Mouse (Mus musculus) right cerebral cortex, postnatal 36 days (tissue): Measurements from ENCODE around the gene Fut8.

Experiments
- DNase-seq, 2 experiments: peaks; one replicate each; pipeline ENCODE4 v3.0.0; 2022; ENCODE audit warnings: low spot score in 2 of 2, mixed read lengths in 1 of 2

Gene Fut8

DNA sequence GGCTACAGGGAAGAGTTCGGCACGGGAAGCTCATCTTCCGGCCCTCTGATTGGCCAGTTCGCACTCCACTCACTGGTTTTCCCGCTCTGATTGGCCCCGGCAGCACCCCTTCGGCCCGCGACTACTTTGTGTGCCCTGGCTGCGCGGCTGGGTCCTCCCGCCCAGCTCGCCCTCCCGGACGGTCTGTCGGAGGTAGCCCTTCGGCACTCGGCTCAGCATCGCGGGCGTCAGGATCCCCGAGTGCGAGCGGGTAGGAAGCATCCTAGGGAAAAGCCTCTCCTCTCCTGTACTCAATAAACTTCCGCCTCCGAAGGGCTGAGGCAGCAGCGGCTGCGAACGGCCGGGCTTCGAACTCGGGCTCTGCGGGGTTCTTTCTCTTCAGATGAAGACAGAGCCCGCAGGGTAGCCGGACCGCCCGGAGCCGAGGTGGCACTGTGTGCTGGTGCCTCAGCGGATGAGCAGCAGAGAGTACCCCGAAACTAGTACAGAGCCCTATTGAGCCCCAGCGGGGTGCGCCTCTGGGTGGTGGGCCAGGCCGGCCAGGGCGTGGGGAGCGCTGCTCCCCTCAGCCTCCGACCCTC is at the start of gene Fut8:
Gene Fut8 (plus strand): TSS at position 176 of the 581 bp plus-strand sequence.
- peak; percentile 79 to 87 for DNase-seq

DNA sequence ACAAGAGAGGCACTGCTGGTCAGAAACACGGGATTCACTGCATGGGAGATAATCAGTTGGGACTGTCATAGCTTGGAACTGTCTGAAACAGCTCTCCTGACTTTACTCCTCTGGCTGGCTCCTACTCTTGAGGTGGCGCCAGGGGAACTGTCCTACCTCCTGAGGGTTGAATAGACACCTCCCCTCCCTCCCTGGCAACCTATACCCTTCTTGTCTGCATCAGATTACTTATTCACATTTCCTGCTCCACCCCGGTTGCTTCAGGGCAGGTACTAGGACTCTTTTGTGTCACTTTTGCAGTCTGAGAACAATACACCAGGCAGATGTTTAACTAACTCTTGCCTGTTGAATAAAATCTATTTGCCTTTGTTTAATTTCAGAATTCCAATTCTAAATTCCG is 48.8 kb upstream of the Fut8 start:
- DNase-seq, result no peak

DNA sequence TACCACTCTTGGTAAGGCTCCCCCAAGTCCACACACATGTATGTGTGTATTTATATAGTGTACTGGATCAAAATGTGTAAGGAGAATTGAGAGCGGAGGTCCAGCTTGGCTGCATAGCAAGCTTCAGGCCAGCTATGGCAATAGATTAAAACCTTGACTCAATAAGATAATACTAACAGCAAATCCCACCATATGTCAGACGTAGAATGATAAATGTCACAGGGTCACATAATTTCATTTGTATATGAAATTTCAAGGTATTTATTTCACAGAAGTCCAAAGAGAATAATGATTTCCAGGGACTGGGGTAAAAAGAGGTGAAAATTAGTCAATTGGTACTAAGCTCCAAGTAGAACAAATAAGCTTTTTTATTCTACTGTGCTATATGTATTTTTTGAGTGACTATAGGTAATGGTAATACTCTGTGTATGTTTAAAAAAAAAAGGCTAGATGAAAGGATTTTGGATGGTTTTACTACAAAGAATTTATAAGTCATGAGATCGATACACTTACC is 47.9 kb upstream of the Fut8 start:
- DNase-seq, result no peak

GRCm38 (mm10) chr12:77191478-77192271 is 46.2 kb upstream of the Fut8 start:
- DNase-seq, result no peak

DNA sequence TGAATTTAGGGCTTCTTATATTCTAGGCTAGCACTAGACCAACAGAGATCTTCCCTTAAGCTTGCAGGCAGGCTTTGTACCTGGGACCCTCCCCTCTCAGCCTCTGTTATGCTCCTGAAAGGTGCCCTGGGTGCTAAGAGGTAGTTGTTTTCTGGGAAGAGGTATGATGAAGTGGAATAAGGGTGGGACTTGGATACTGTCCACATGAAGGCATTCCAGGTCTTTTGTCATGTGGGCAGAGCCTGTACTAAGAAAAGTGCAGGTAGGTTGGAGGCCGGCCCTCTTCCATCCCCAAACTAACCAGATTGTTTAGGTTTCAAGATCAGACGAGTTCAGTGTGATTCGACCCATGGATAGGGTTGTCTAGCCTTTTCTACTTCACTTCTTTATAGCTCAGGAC is 45.2 kb upstream of the Fut8 start:
- DNase-seq, result no peak

DNA sequence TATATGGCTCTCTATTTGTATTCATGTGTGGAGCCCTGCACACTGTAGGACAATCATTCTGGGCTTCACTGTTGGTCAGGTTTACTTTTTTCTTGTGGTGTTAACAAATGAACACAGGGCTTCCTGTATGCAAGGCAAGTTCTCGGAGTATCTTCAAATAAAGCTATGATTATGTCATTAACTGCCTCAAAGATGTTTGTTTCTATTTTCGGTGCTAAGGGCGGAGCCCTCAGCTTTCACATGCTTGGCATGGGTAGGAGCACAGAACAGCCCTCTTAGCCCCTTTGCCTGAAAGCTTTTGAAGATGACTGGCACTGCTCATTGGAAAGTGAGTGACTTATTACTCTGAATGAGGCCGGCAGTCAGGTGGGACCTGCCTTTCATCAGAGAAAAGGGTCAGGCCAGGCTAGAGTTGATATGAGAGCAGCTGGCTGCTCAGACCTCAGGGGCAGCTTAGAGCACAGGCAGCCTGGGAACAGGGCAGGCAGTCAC is 44.7 kb upstream of the Fut8 start:
- no peak for DNase-seq

- no peak for DNase-seq
Observed at GRCm38 (mm10) chr12:77195044-77195443, 42.9 kb upstream of the Fut8 start.

DNA sequence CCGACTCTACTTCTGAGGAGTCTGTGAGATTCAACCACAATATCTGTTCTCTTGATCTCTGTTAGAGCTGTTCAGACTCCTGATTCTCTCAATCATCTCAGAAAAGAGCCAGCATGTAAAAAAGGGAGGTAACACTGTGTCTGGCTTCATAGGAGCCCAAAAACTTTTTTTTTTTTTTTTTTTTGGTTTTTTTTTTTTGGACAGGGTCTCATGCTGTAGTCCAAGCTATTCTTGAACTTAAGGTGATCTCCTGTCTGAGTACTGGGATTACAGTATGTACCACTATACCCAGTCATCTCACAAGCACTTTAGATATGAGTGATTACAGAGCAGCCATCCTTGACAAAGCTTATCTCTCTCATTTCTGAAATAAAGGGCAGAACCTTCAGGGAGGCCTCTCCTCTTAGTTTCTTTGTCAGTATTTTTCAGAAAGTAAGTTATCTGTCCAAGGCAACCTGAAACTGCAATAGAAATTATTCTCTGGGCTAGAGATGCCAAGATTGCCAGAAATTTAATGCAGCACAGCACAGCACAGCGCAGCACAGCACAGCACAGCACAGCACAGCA is 41.3 kb upstream of the Fut8 start:
- DNase-seq, result no peak

DNA sequence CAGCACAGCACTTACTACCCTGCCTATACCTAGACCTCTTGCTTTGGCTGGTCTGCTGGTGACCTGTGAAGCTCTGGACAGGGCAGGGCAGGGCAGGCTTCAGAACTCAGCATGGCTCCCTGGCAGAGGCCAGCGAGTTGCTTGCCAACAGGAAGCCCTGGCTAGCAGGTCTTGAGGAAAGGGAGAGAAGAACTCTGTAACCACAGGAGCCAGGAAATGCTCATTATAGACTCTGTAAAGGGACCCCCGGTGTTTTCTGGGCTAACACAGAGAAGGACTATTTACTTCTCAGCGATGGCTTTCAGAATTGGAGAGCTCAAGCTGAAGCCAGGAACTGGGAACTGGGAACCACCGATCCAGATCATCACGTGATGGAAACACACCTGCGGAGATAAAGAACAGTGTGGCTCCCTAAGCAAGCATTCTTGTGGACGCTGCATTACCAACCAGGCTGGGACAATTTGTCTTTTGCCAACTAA is 40.8 kb upstream of the Fut8 start:
- DNase-seq, result no peak

GRCm38 (mm10) chr12:77198253-77198652 is 39.7 kb upstream of the Fut8 start:
- no peak for DNase-seq

DNA sequence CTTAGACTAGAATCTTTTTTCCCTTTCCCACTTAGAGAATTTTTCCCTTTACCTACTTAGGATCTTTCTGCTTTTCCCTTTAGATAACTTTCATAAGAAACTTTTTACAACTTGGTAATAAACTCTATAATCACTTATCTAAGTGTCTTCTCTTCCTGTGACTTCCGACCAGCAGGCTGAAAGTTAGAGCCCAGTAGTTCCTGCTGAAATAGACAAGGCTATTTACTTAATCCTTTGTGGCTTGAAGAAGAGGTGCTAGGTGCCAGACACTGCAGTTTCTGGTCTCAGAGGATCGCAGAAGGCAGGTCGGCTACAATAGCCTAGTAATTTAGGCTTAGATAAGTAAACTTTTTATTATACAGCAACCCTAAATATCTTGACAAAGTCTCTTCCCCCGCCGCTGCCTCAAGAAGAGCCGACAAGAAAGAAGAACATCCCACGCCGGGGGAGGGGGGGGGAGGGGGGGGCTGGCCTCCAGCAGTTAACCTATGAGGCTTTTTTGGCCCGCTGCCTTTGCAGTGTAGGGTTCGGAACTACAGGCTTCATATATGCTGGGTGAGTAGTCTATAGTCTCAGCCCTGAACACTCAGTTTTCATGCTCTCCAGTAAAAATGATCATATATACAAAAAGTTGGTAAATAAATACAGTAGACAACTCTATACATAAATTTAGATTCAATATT is 36.3 kb upstream of the Fut8 start:
- no peak for DNase-seq

DNA sequence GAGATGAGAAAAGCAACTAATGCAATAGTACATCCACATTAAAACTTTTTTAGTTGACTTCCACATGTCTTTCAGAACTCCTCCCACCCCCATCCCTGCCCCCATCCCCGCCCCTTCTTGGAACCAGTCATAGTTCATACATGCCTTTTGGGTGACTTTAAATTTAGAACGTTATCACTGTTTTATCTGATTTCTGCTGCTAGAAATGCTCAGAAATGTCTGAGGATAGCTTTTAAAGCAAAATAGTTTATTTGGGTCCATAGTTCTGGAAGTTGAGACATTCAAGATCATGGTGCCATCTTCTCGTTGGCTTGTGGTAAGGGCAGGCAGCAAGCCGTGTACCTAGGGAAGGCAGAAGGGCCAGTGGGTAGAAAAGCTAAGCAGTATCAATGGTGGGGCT is 34.8 kb upstream of the Fut8 start:
- no peak for DNase-seq

DNA sequence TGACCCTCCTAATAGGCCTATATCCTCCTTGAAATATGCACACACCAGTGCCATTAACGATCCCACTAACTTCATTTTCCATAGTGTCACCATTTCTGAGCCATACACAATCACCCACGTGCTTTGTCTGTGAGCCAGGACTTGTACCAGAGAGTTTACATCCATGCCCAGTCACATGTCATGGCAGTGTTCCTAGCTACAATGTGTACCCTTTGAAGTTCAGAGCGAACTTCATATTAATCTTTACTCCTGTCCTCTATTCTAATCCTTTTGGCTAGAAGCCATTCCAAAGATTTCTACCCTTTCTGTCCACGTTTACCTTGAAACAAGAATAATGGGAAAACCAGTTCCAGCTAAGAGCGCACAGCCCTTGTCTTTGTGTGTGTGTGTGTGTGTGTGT is 31.1 kb upstream of the Fut8 start:
- DNase-seq, result no peak

DNA sequence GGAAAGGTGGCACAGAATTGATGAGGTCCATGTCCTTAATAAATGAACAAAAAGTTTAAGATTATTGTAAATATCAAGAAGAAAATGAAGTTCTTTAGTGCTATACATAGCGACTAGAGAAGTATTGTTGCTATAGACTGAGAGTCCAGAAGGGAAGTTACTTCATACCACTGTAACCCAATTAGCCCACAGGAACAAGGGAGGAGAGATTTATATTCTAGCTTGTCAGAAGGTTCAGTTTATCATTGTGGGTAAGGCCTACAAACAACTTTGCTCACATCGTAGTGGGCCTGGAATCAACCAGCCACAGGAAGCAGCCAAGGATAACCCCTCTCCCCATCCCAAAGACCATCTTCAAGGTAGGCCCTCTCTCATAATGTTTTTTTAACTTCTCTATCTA is 29.9 kb upstream of the Fut8 start:
- no peak for DNase-seq

DNA sequence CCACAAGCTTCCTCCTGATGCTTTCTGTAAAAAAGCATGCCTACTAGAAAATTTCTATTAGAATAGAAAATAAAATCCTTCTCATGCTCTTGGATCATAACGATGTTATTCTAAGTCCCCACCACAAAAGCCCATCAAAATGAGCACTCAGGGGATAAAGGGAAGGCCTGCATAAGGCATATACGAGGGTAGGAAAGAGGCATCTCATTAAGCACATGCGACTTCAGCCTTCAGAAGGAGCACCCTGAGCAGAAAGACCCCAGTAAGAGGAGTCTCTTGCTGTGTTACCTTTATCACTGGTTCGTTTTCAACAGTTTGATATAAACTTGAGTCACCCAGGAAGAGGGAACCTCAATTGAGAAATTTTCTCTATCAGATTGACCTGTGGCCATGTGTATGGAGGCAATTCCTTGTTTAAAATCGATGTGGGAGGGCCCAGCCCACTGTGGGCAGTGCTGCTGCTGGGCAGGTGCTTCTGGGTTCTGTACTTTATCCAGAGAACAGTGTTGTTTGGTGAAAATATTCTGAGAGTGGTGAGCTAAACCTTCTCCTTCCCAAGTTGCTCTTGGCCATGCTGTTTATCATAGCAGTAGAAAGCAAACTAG is 29.2 kb upstream of the Fut8 start:
- no peak for DNase-seq

GRCm38 (mm10) chr12:77211695-77212208 is 26.2 kb upstream of the Fut8 start:
- no peak for DNase-seq

GRCm38 (mm10) chr12:77213896-77214564 is 23.9 kb upstream of the Fut8 start:
- DNase-seq, result no peak

DNA sequence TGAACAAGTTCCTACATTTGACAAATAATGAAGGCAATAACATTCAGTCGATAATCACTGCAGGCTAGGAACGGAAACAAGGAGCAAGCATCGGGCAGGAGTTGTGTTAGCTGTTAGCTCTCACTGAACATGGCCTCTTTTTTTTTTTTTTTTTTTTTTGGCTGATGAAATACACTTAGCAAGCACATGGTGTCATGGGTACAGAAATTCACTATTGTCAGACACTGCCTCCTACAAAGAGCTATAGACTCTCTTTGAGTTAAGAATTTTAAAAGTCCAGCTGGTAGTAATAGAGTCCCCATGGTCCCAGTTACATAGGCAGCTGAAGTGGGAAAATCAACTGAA is 23.4 kb upstream of the Fut8 start:
- DNase-seq, result no peak

- no peak for DNase-seq
Observed at GRCm38 (mm10) chr12:77216511-77217192, 21.3 kb upstream of the Fut8 start.

DNA sequence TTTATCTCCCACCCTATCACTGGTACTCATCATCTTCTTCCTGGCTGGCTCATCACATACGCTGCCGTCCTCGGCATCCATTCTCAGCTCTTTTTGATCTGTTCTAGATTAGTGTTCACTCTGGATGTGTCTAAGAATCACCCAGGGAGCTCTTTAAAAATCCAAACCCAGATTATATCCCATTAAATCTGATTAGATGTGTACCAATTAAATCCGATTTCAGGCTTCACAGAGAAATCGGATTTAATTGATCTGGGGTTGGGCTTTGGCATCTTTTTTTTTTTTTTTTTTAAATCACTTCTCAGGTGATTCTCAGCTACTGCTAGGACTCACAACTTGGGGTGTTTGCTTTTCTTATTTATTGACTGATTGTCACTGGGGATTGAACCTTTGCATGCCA is 17.3 kb upstream of the Fut8 start:
- no peak for DNase-seq
